Mouse (Mus musculus): Measurements from ENCODE around the gene Wdr46. TPM values are rescaled to one million over a fixed set of nuclear protein-coding genes. Genes with fewer than 3 reads are reported as not detected.

Gene Wdr46
- polyA plus RNA-seq, 1 experiment = 12.4 TPM

- TF ChIP-seq POLR2A (IDR thresholded peaks at IDR 0.05; ENCODE audit: low read depth, low read length) (peak; percentile 37; the same call in 1 of the 2 replicates), CTCF (IDR thresholded peaks at IDR 0.05; ENCODE audit: extremely low read depth, insufficient read length, insufficient replicate concordance, low read depth, low read length) (no peak)
- Histone ChIP-seq H3K27me3 (ENCODE audit: control insufficient read depth, insufficient read depth, low read length) (no peaks in the 10 kb centered on the region), H3K4me3 (ENCODE audit: low read depth, low read length) (peak overlapping the region; percentile 85), H3K27ac (ENCODE audit: insufficient read depth, low read depth, low read length) (no peak overlapping the region; the same call in 1 of the 2 replicates), H3K36me3 (ENCODE audit: control insufficient read depth, insufficient read depth, low read length) (peaks cover 31% of the 10 kb centered on the region), H3K4me1 (ENCODE audit: control insufficient read depth, insufficient read depth, insufficient read length, low read length) (peaks cover 2% of the 10 kb centered on the region; the same call in 1 of the 2 replicates)
- WGBS = under 1% methylated on average over 45 of the region's 45 CpGs
Observed at GRCm38 (mm10) chr17:33930280-33931158, 9.9 kb upstream of the Wdr46 start.

GRCm38 (mm10) chr17:33931159-33931866 lies 9.1 kb upstream of the Wdr46 start:
- peaks cover 26% of the 10 kb centered on the region for H3K36me3 ChIP-seq (ENCODE audit: control insufficient read depth, insufficient read depth, low read length)
- H3K27ac ChIP-seq (ENCODE audit: insufficient read depth, low read depth, low read length) = no peak overlapping the region; the same call in 1 of the 2 replicates
- H3K4me1 ChIP-seq (ENCODE audit: control insufficient read depth, insufficient read depth, insufficient read length, low read length) = peaks cover 2% of the 10 kb centered on the region; the same call in 1 of the 2 replicates
- TF ChIP-seq CTCF (IDR thresholded peaks at IDR 0.05; ENCODE audit: extremely low read depth, insufficient read length, insufficient replicate concordance, low read depth, low read length) = no peak
- no peak for TF ChIP-seq POLR2A (IDR thresholded peaks at IDR 0.05; ENCODE audit: low read depth, low read length)
- peak overlapping the region; percentile 85 for H3K4me3 ChIP-seq (ENCODE audit: low read depth, low read length)
- no peaks in the 10 kb centered on the region for H3K27me3 ChIP-seq (ENCODE audit: control insufficient read depth, insufficient read depth, low read length)
- 55% methylated on average over 18 of the region's 18 CpGs for WGBS

GRCm38 (mm10) chr17:33931947-33932346 lies 8.5 kb upstream of the Wdr46 start:
- Histone ChIP-seq H3K27ac (ENCODE audit: insufficient read depth, low read depth, low read length) (no peak overlapping the region), H3K4me3 (ENCODE audit: low read depth, low read length) (no peak overlapping the region), H3K27me3 (ENCODE audit: control insufficient read depth, insufficient read depth, low read length) (no peaks in the 10 kb centered on the region), H3K4me1 (ENCODE audit: control insufficient read depth, insufficient read depth, insufficient read length, low read length) (peaks cover 2% of the 10 kb centered on the region; the same call in 1 of the 2 replicates), H3K36me3 (ENCODE audit: control insufficient read depth, insufficient read depth, low read length) (peaks cover 21% of the 10 kb centered on the region)
- no peak for TF ChIP-seq POLR2A (IDR thresholded peaks at IDR 0.05; ENCODE audit: low read depth, low read length)
- TF ChIP-seq CTCF (IDR thresholded peaks at IDR 0.05; ENCODE audit: extremely low read depth, insufficient read length, insufficient replicate concordance, low read depth, low read length) = no peak
- WGBS = 95% methylated on average over 11 of the region's 11 CpGs

- no peak overlapping the region for H3K4me3 ChIP-seq (ENCODE audit: low read depth, low read length)
- H3K27ac ChIP-seq (ENCODE audit: insufficient read depth, low read depth, low read length) = no peak overlapping the region
- TF ChIP-seq POLR2A (IDR thresholded peaks at IDR 0.05; ENCODE audit: low read depth, low read length) = no peak
- TF ChIP-seq CTCF (IDR thresholded peaks at IDR 0.05; ENCODE audit: extremely low read depth, insufficient read length, insufficient replicate concordance, low read depth, low read length) = no peak
- peaks cover 2% of the 10 kb centered on the region; the same call in 1 of the 2 replicates for H3K4me1 ChIP-seq (ENCODE audit: control insufficient read depth, insufficient read depth, insufficient read length, low read length)
- WGBS = 90% methylated on average over 14 of the region's 14 CpGs
- no peaks in the 10 kb centered on the region for H3K27me3 ChIP-seq (ENCODE audit: control insufficient read depth, insufficient read depth, low read length)
- H3K36me3 ChIP-seq (ENCODE audit: control insufficient read depth, insufficient read depth, low read length) = peaks cover 17% of the 10 kb centered on the region
Observed at GRCm38 (mm10) chr17:33932448-33932847, 8.0 kb upstream of the Wdr46 start.

GRCm38 (mm10) chr17:33932970-33933369 lies 7.5 kb upstream of the Wdr46 start:
- WGBS = 94% methylated on average over 15 of the region's 15 CpGs
- no peak overlapping the region for H3K27ac ChIP-seq (ENCODE audit: insufficient read depth, low read depth, low read length)
- H3K27me3 ChIP-seq (ENCODE audit: control insufficient read depth, insufficient read depth, low read length) = no peaks in the 10 kb centered on the region

GRCm38 (mm10) chr17:33935422-33936055 lies 4.9 kb upstream of the Wdr46 start:
- Histone ChIP-seq H3K4me3 (ENCODE audit: low read depth, low read length) (no peak overlapping the region), H3K27ac (ENCODE audit: insufficient read depth, low read depth, low read length) (no peak overlapping the region), H3K4me1 (ENCODE audit: control insufficient read depth, insufficient read depth, insufficient read length, low read length) (peaks cover 8% of the 10 kb centered on the region), H3K36me3 (ENCODE audit: control insufficient read depth, insufficient read depth, low read length) (peaks cover 11% of the 10 kb centered on the region; the same call in 1 of the 2 replicates), H3K27me3 (ENCODE audit: control insufficient read depth, insufficient read depth, low read length) (no peaks in the 10 kb centered on the region)
- 91% methylated on average over 21 of the region's 21 CpGs for WGBS
- TF ChIP-seq CTCF (IDR thresholded peaks at IDR 0.05; ENCODE audit: extremely low read depth, insufficient read length, insufficient replicate concordance, low read depth, low read length) (no peak), POLR2A (IDR thresholded peaks at IDR 0.05; ENCODE audit: low read depth, low read length) (no peak)

More at GRCm38 (mm10) chr17:33932970-33933369, 7.5 kb upstream of the Wdr46 start:
- TF ChIP-seq CTCF (IDR thresholded peaks at IDR 0.05; ENCODE audit: extremely low read depth, insufficient read length, insufficient replicate concordance, low read depth, low read length) (no peak), POLR2A (IDR thresholded peaks at IDR 0.05; ENCODE audit: low read depth, low read length) (no peak)
- peaks cover 2% of the 10 kb centered on the region; the same call in 1 of the 2 replicates for H3K4me1 ChIP-seq (ENCODE audit: control insufficient read depth, insufficient read depth, insufficient read length, low read length)
- H3K36me3 ChIP-seq (ENCODE audit: control insufficient read depth, insufficient read depth, low read length) = peaks cover 15% of the 10 kb centered on the region
- no peak overlapping the region for H3K4me3 ChIP-seq (ENCODE audit: low read depth, low read length)
